Mouse (Mus musculus) E14TG2a.4 (cell line): ENCODE measurements around the gene Ank2.

Experiments
- CTCF ChIP-seq: conservative IDR thresholded peaks from 2 replicates; pipeline ENCODE4 v1.5.1; 2014; ENCODE audit warnings: low read length
- NANOG ChIP-seq: IDR thresholded peaks from 2 replicates; pipeline ENCODE4 v1.6.1; 2014; ENCODE audit warnings: borderline replicate concordance, low read length, mixed read lengths
- POU5F1 ChIP-seq: IDR thresholded peaks from 2 replicates; pipeline ENCODE4 v1.6.1; 2014; ENCODE audit warnings: low read length, borderline replicate concordance

DNA sequence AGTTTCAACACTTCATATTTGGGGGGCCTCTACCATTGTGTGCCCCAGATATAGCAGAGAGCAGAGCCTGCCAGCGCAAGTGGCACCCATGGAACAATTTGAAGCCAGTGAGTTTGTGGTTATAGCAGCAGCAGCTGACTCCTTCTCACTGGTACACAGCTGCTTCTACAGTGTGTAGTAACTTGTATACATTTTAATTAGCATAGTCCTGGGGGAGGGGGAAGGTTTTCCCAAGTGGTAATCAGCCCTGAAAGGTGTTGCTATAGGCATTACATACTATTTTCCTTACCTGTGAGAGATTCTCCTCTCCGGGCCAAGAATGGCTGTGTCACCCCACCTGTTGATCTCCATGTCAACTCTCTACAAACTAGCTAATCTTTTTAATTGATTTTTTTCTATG, 182.4 kb downstream of the Ank2 start:
- TF ChIP-seq CTCF = no peak
- no peak for TF ChIP-seq NANOG
- no peak for TF ChIP-seq POU5F1
